Mouse (Mus musculus): Measurements from ENCODE around the gene Tex46. TPM values are rescaled to one million over a fixed set of nuclear protein-coding genes. Genes with fewer than 3 reads are reported as not detected.

Tex46 gene
- not detected for total RNA-seq (2022)

- no peak for DNase-seq (ENCODE audit: low spot score)
Observed at GRCm38 (mm10) chr4:136610387-136610856, at the start of gene Tex46. Tex46 (plus strand) TSS chr4:136610437.

- no peak for DNase-seq (ENCODE audit: low spot score)
Observed at GRCm38 (mm10) chr4:136562755-136563154, 47.5 kb upstream of the Tex46 start.

- no peak for DNase-seq (ENCODE audit: low spot score)
Observed at GRCm38 (mm10) chr4:136568629-136569028, 41.6 kb upstream of the Tex46 start.

- DNase-seq (ENCODE audit: low spot score), result no peak
Observed at GRCm38 (mm10) chr4:136569998-136570397, 40.2 kb upstream of the Tex46 start.

- DNase-seq (ENCODE audit: low spot score), result no peak
Observed at GRCm38 (mm10) chr4:136581885-136582284, 28.4 kb upstream of the Tex46 start.

- DNase-seq (ENCODE audit: low spot score), result no peak
Observed at GRCm38 (mm10) chr4:136587221-136587827, 22.9 kb upstream of the Tex46 start.

- DNase-seq (ENCODE audit: low spot score), result no peak
Observed at GRCm38 (mm10) chr4:136588003-136588402, 22.2 kb upstream of the Tex46 start.

- DNase-seq (ENCODE audit: low spot score), result no peak
Observed at GRCm38 (mm10) chr4:136592111-136592510, 18.1 kb upstream of the Tex46 start.

- DNase-seq (ENCODE audit: low spot score), result no peak
Observed at GRCm38 (mm10) chr4:136594006-136594405, 16.2 kb upstream of the Tex46 start.

- DNase-seq (ENCODE audit: low spot score), result no peak
Observed at GRCm38 (mm10) chr4:136595221-136595620, 15.0 kb upstream of the Tex46 start.

- no peak for DNase-seq (ENCODE audit: low spot score)
Observed at GRCm38 (mm10) chr4:136598268-136598876, 11.9 kb upstream of the Tex46 start.

- DNase-seq (ENCODE audit: low spot score), result no peak
Observed at GRCm38 (mm10) chr4:136599869-136600268, 10.4 kb upstream of the Tex46 start.

- no peak for DNase-seq (ENCODE audit: low spot score)
Observed at GRCm38 (mm10) chr4:136600536-136600935, 9.7 kb upstream of the Tex46 start.

GRCm38 (mm10) chr4:136601476-136601875 lies 8.8 kb upstream of the Tex46 start:
- DNase-seq (ENCODE audit: low spot score), result peak; percentile 28

- DNase-seq (ENCODE audit: low spot score), result peak; percentile 19
Observed at GRCm38 (mm10) chr4:136602018-136602554, 8.2 kb upstream of the Tex46 start.

- peak; percentile 92 for DNase-seq (ENCODE audit: low spot score)
Observed at GRCm38 (mm10) chr4:136602568-136602967, 7.7 kb upstream of the Tex46 start, which contains the start of gene Kdm1a. Kdm1a (minus strand) TSS chr4:136602723.

GRCm38 (mm10) chr4:136605756-136606485 lies 4.3 kb upstream of the Tex46 start:
- no peak for DNase-seq (ENCODE audit: low spot score)

- no peak for DNase-seq (ENCODE audit: low spot score)
Observed at GRCm38 (mm10) chr4:136613657-136614056, 3.4 kb downstream of the Tex46 start.

GRCm38 (mm10) chr4:136621336-136621735 lies 11.1 kb downstream of the Tex46 start:
- DNase-seq (ENCODE audit: low spot score), result peak; percentile 43

GRCm38 (mm10) chr4:136621956-136622355 lies 11.7 kb downstream of the Tex46 start:
- no peak for DNase-seq (ENCODE audit: low spot score)

- DNase-seq (ENCODE audit: low spot score), result no peak
Observed at GRCm38 (mm10) chr4:136622388-136622787, 12.2 kb downstream of the Tex46 start, which contains the start of gene Lactbl1. Lactbl1 (plus strand) TSS chr4:136622621.

- DNase-seq (ENCODE audit: low spot score), result no peak
Observed at GRCm38 (mm10) chr4:136626590-136626989, 16.4 kb downstream of the Tex46 start.

Measured in heart, adult 8-10 months (tissue).